Comparison of ENCODE assay signal across 19 mouse cellular contexts in the genomic region with DNA sequence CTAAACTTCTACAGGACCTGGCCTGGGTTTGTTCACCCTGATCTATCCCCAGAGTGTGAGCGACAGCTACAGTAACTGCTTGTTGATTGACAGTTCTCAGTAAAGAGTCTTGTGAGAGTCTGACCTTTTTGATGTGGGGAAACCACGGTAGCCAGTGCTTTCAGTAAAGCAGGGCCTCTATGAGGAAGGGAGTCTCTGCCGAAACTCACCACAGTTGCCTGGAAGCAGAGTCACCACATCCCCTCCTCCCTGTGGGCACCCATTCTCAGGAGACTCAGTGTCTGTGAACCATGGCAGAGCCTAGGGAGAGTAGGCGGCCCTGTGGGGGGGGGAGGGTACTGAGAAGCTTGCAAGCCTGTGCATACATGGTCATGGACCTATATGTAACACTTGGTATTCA. TPM values are rescaled to one million over a fixed set of nuclear protein-coding genes. Genes with fewer than 3 reads are reported as not detected.
A peak's percentile ranks its signal among the peaks of the same experiment; 100 is the strongest.
DNase-seq lines count a peak whose midpoint lies in the region; ATAC-seq and TF ChIP-seq lines count a peak whose summit lies in the region.
"Had no signal": no experiment of that assay in that cellular context is flagged by ENCODE, and none has a peak within 500 bp of the region (broad histone marks: within the 10 kb centered on the region; RNA-seq: fewer than 3 reads in every experiment).

No protein-coding gene starts in this region.

- H3K4me1 ChIP-seq in hindbrain, embryonic 11.5 days (replicated peaks; ENCODE audit: control insufficient read depth, insufficient read depth, low read length): no peaks in the 10 kb centered on the region
- no peaks in the 10 kb centered on the region for H3K4me1 ChIP-seq in hindbrain, postnatal 0 days (ENCODE audit: insufficient read depth, low read length)
- H3K4me1 ChIP-seq: embryonic facial prominence, embryonic 13.5 days; forebrain, embryonic 10.5 days; kidney, embryonic 15.5 days; limb, embryonic 13.5 days; midbrain, embryonic 12.5 days had no signal

- 86% methylated on average over 4 of the region's 4 CpGs for WGBS in hindbrain, embryonic 11.5 days
- WGBS in hindbrain, postnatal 0 days: 90% methylated on average over 4 of the region's 4 CpGs

- no peaks in the 10 kb centered on the region for H3K9me3 ChIP-seq in hindbrain, embryonic 11.5 days (ENCODE audit: control insufficient read depth, low read length)
- H3K9me3 ChIP-seq in hindbrain, postnatal 0 days (ENCODE audit: low read length): no peaks in the 10 kb centered on the region
- H3K9me3 ChIP-seq: embryonic facial prominence, embryonic 13.5 days; kidney, embryonic 15.5 days; limb, embryonic 13.5 days had no signal

- H3K4me2 ChIP-seq in hindbrain, embryonic 11.5 days (replicated peaks; ENCODE audit: low read depth, low read length): no peak overlapping the region
- no peak overlapping the region for H3K4me2 ChIP-seq in hindbrain, postnatal 0 days (ENCODE audit: low read depth, low read length)
- H3K4me2 ChIP-seq: embryonic facial prominence, embryonic 13.5 days; hindbrain, embryonic 14.5 days; kidney, embryonic 15.5 days; limb, embryonic 13.5 days; midbrain, embryonic 12.5 days had no signal

- H3K4me3 ChIP-seq in hindbrain, embryonic 11.5 days (ENCODE audit: low read depth, low read length): no peak overlapping the region
- no peak overlapping the region for H3K4me3 ChIP-seq in hindbrain, postnatal 0 days (ENCODE audit: low read length)
- H3K4me3 ChIP-seq: embryonic facial prominence, embryonic 13.5 days; forebrain, embryonic 10.5 days; kidney, embryonic 15.5 days; left cerebral cortex, adult 2 months; limb, embryonic 13.5 days; midbrain, embryonic 12.5 days had no signal

- TF ChIP-seq CTCF in hindbrain, postnatal 0 days (IDR thresholded peaks at IDR 0.05; ENCODE audit: low read depth): no peak

- H3K9ac ChIP-seq in hindbrain, embryonic 11.5 days (ENCODE audit: low read depth, low read length): no peak overlapping the region
- no peak overlapping the region for H3K9ac ChIP-seq in hindbrain, postnatal 0 days (replicated peaks; ENCODE audit: low read length)
- H3K9ac ChIP-seq: embryonic facial prominence, embryonic 13.5 days; hindbrain, embryonic 14.5 days; kidney, embryonic 15.5 days; limb, embryonic 13.5 days; midbrain, embryonic 12.5 days had no signal

- H3K27me3 ChIP-seq in hindbrain, embryonic 11.5 days (ENCODE audit: control insufficient read depth, insufficient read depth, low read length): no peaks in the 10 kb centered on the region
- H3K27me3 ChIP-seq in hindbrain, postnatal 0 days (ENCODE audit: insufficient read depth, low read length): no peaks in the 10 kb centered on the region
- H3K27me3 ChIP-seq: embryonic facial prominence, embryonic 13.5 days; kidney, embryonic 15.5 days; limb, embryonic 13.5 days; midbrain, embryonic 12.5 days had no signal

- ATAC-seq in hindbrain, embryonic 11.5 days (ENCODE audit: low FRiP score): peak; percentile 22; the same call in 1 of the 2 replicates
- ATAC-seq in hindbrain, postnatal 0 days: no peak
- ATAC-seq in common myeloid progenitor, adult 5-6 weeks (replicated peaks; ENCODE audit: low read depth, poor library complexity, severe bottlenecking): peak; percentile 75
- ATAC-seq in neutrophil, adult 5-6 weeks (ENCODE audit: extremely low read depth, insufficient number of reproducible peaks, low FRiP score, poor library complexity, severe bottlenecking): peak; percentile 71

- H3K36me3 ChIP-seq in hindbrain, embryonic 11.5 days (ENCODE audit: control insufficient read depth, insufficient read depth, low read length): no peaks in the 10 kb centered on the region
- H3K36me3 ChIP-seq in hindbrain, postnatal 0 days (ENCODE audit: insufficient read depth, low read length): no peaks in the 10 kb centered on the region
- H3K36me3 ChIP-seq: embryonic facial prominence, embryonic 13.5 days; forebrain, embryonic 10.5 days; kidney, embryonic 15.5 days; limb, embryonic 13.5 days; midbrain, embryonic 12.5 days had no signal

- DNase-seq in hindbrain, embryonic 11.5 days (ENCODE audit: low spot score): no peak
- no peak for DNase-seq in hindbrain, postnatal 0 days (ENCODE audit: low spot score)
- peak; percentile 66 to 71 for DNase-seq in B cell, adult 2 months
- DNase-seq in cerebellum, adult 18-20 months: no peak
- no peak for DNase-seq in adrenal gland, adult 2 months
- no peak for DNase-seq in right cerebral cortex, postnatal 14 days
- DNase-seq: cerebellum, postnatal 14 days; gastrocnemius, postnatal 25 days; lung, postnatal 10 days had no signal

- H3K27ac ChIP-seq in hindbrain, embryonic 11.5 days (ENCODE audit: low read depth, low read length): no peak overlapping the region
- H3K27ac ChIP-seq in hindbrain, postnatal 0 days: no peak overlapping the region
- H3K27ac ChIP-seq: embryonic facial prominence, embryonic 13.5 days; forebrain, embryonic 10.5 days; hindbrain, embryonic 14.5 days; kidney, embryonic 15.5 days; left cerebral cortex, adult 2 months; limb, embryonic 13.5 days; midbrain, embryonic 12.5 days had no signal

RNA-seq across cellular contexts. Expression of gene Il21r, which starts 14.5 kb away (rescaled TPM):
- 0.09 and 0.25 TPM in 2 replicates for polyA plus RNA-seq in hindbrain, embryonic 11.5 days (2014; fragmentation: Nextera tagmentation; extraction: Ambion mirVana)
- 0.52 TPM in 1 of 2 replicates, not detected in the other for total RNA-seq in hindbrain, postnatal 0 days (2014; rRNA removed)
- polyA plus RNA-seq in hindbrain, postnatal 0 days (2015; fragmentation: Nextera tagmentation; extraction: Ambion mirVana): 0.29 and 0.40 TPM in 2 replicates
- total RNA-seq in common myeloid progenitor, adult 5-6 weeks (2017): 3.3 TPM in 2 replicates
- total RNA-seq in neutrophil, adult 5-6 weeks (2017): 109 and 111 TPM in 2 replicates
- total RNA-seq in adrenal gland, adult 2 months (2021): under 1 TPM; 0.52 to 0.76 TPM
- polyA plus RNA-seq in adrenal gland, adult 2 months (2012; rRNA removed): 1.9 and 2.4 TPM in 2 replicates
- polyA plus RNA-seq: heart, embryonic 14.5 days had no signal

RNA-seq across cellular contexts. Expression of gene Il4ra, which starts 36.8 kb away (rescaled TPM):
- polyA plus RNA-seq in hindbrain, embryonic 11.5 days (2014; fragmentation: Nextera tagmentation; extraction: Ambion mirVana): 2.5 and 2.6 TPM in 2 replicates
- 13.3 and 14.3 TPM in 2 replicates for total RNA-seq in hindbrain, postnatal 0 days (2014; rRNA removed)
- polyA plus RNA-seq in hindbrain, postnatal 0 days (2015; fragmentation: Nextera tagmentation; extraction: Ambion mirVana): 4.5 and 5.0 TPM in 2 replicates
- total RNA-seq in common myeloid progenitor, adult 5-6 weeks (2017): 21.2 and 23.0 TPM in 2 replicates
- 258 TPM in 2 replicates for total RNA-seq in neutrophil, adult 5-6 weeks (2017)
- total RNA-seq in adrenal gland, adult 2 months (2021): 100 to 1,000 TPM in 1 of 2 experiments, 10 to 100 TPM in 1; 49.6 to 142 TPM
- polyA plus RNA-seq in adrenal gland, adult 2 months (2012; rRNA removed): 76.2 and 114 TPM in 2 replicates

Comparison
In these comparisons a context has a peak if more than half of its experiments do, and no peak if none do; other contexts are left out.
1. DNase-seq: peak in B cell, adult 2 months (2 of 2); none in hindbrain, embryonic 11.5 days (single experiment), hindbrain, postnatal 0 days (single experiment), cerebellum, adult 18-20 months (0 of 2), adrenal gland, adult 2 months (single experiment) and right cerebral cortex, postnatal 14 days (single experiment).
2. RNA of gene Il21r, which starts 14.5 kb away (total RNA-seq): 109 to 111 TPM in neutrophil, adult 5-6 weeks; 3.3 TPM in common myeloid progenitor, adult 5-6 weeks, 0.52 to 0.76 TPM in adrenal gland, adult 2 months and 0.52 TPM in hindbrain, postnatal 0 days; every median in the first group is over 10 times any median in the second.